Mouse (Mus musculus) C2C12 (cell line): ENCODE measurements around the gene Col4a4. TPM values are rescaled to one million over a fixed set of nuclear protein-coding genes. Genes with fewer than 3 reads are reported as not detected.

Source experiments
- H3K27me3 ChIP-seq: one replicate; pipeline ENCODE4 v1.6.1; 2011; ENCODE audit not compliant: control insufficient read depth, insufficient read depth, insufficient read length
- H3K36me3 ChIP-seq: one replicate; pipeline ENCODE4 v1.6.1; 2011; ENCODE audit not compliant: control insufficient read depth, insufficient read depth
- H3K4me3 ChIP-seq: one replicate; pipeline ENCODE4 v1.5.1; 2011; ENCODE audit warnings: mild to moderate bottlenecking, control low read depth; ENCODE audit not compliant: poor library complexity, insufficient read depth, severe bottlenecking
- H3K79me2 ChIP-seq: one replicate; pipeline ENCODE4 v1.6.1; 2011; ENCODE audit not compliant: control insufficient read depth, insufficient read depth
- H3K79me3 ChIP-seq: one replicate; pipeline ENCODE4 v1.6.1; 2011; ENCODE audit warnings: low read depth, control low read depth
- H3ac ChIP-seq: one replicate; pipeline ENCODE3; 2011; ENCODE audit warnings: low read depth; ENCODE audit not compliant: control insufficient read depth, insufficient read length
- CEBPB ChIP-seq: IDR thresholded peaks from one replicate; pipeline ENCODE4 v1.6.1; 2011; ENCODE audit warnings: low read depth, mild to moderate bottlenecking, control low read depth, moderate library complexity
- CTCF ChIP-seq: IDR thresholded peaks from one replicate; pipeline ENCODE4 v1.5.1; 2011; ENCODE audit not compliant: control insufficient read depth, insufficient read depth, insufficient read length
- FOSL1 ChIP-seq: IDR thresholded peaks from one replicate; pipeline ENCODE4 v1.8.0; 2011; ENCODE audit warnings: mild to moderate bottlenecking, low read length; ENCODE audit not compliant: poor library complexity, insufficient read depth, severe bottlenecking
- MAX ChIP-seq: IDR thresholded peaks from one replicate; pipeline ENCODE4 v1.6.1; 2011; ENCODE audit warnings: mild to moderate bottlenecking, control low read depth
- MYOD1 ChIP-seq: IDR thresholded peaks from one replicate; pipeline ENCODE4 v1.6.1; 2011; ENCODE audit warnings: low read depth; ENCODE audit not compliant: control insufficient read depth, insufficient read length
- MYOG ChIP-seq: IDR thresholded peaks from one replicate; pipeline ENCODE4 v1.6.1; 2011; ENCODE audit not compliant: control insufficient read depth, insufficient read length; ENCODE audit errors: extremely low read depth
- USF1 ChIP-seq: IDR thresholded peaks from one replicate; pipeline ENCODE4 v1.6.1; 2011; ENCODE audit warnings: low read depth, mild to moderate bottlenecking, control low read depth, moderate library complexity
- polyA plus RNA-seq: library from polyadenylated mRNA; unstranded; fragments of >200 nt; fragmentation: generic; extraction: Trizol; gene quantifications from one replicate; pipeline ENCODE4 v1.2.1, GENCODE M21; 2012; ENCODE audit warnings: missing spikeins

Gene Col4a4
- polyA plus RNA-seq, 1 experiment, result 0.02 TPM

GRCm38 (mm10) chr1:82618001-82618400 lies 31.4 kb upstream of the Col4a4 start:
- no peaks in the 10 kb centered on the region for H3K79me3 ChIP-seq
- TF ChIP-seq MAX (no peak), USF1 (no peak), MYOD1 (no peak), FOSL1 (no peak), CEBPB (no peak), CTCF (no peak)
- no peak overlapping the region for H3ac ChIP-seq
- no peaks in the 10 kb centered on the region for H3K36me3 ChIP-seq
- H3K4me3 ChIP-seq, result no peak overlapping the region
- no peaks in the 10 kb centered on the region for H3K79me2 ChIP-seq
- no peaks in the 10 kb centered on the region for H3K27me3 ChIP-seq

DNA sequence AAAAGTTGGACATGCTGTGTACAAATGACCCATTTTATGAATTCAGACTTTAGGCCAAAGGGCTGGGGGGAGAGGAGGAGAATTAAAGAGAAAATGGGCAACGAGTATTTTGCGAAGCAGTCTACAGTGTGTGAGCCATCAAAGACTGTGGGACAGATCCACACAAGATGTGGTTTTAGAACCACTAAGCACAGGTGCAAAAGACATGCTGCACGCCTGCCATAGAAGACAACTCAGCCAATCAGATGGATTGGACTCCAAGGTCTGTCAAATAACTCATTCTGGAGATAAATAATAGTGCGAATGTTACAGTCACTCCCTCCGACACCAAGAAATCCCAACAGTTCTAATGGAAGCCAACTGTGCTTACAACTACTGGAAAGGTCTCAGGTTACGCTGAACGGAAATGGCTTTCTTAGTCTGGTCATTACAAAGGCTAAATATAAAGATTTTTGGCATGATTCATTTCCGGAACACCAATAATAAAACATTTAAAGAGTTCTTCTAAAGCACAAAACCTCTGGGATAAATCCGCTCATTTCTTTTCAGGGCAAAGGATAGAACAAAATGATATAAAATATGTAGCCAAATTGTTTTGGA lies 25.5 kb upstream of the Col4a4 start:
- Histone ChIP-seq H3K36me3 (no peaks in the 10 kb centered on the region), H3K79me3 (no peaks in the 10 kb centered on the region), H3K79me2 (no peaks in the 10 kb centered on the region), H3K4me3 (no peak overlapping the region), H3K27me3 (no peaks in the 10 kb centered on the region), H3ac (no peak overlapping the region)
- no peak for TF ChIP-seq MAX
- TF ChIP-seq MYOD1, result peak; percentile 78

GRCm38 (mm10) chr1:82608646-82609262 lies 22.1 kb upstream of the Col4a4 start:
- H3K27me3 ChIP-seq, result no peaks in the 10 kb centered on the region
- no peak overlapping the region for H3ac ChIP-seq
- H3K4me3 ChIP-seq, result no peak overlapping the region
- no peak for TF ChIP-seq CEBPB
- H3K79me3 ChIP-seq, result no peaks in the 10 kb centered on the region
- H3K36me3 ChIP-seq, result no peaks in the 10 kb centered on the region
- no peaks in the 10 kb centered on the region for H3K79me2 ChIP-seq

- Histone ChIP-seq H3ac (no peak overlapping the region), H3K79me2 (no peaks in the 10 kb centered on the region)
Observed at GRCm38 (mm10) chr1:82605856-82606255, 19.2 kb upstream of the Col4a4 start.

GRCm38 (mm10) chr1:82605347-82605746 lies 18.7 kb upstream of the Col4a4 start:
- Histone ChIP-seq H3K79me2 (no peaks in the 10 kb centered on the region), H3K79me3 (no peaks in the 10 kb centered on the region), H3K27me3 (no peaks in the 10 kb centered on the region), H3ac (no peak overlapping the region), H3K4me3 (no peak overlapping the region), H3K36me3 (no peaks in the 10 kb centered on the region)
- TF ChIP-seq CEBPB (no peak), USF1 (no peak), FOSL1 (no peak), MYOG (no peak), MYOD1 (no peak), MAX (no peak), CTCF (no peak)

More at GRCm38 (mm10) chr1:82605856-82606255, 19.2 kb upstream of the Col4a4 start:
- no peaks in the 10 kb centered on the region for H3K79me3 ChIP-seq
- no peaks in the 10 kb centered on the region for H3K36me3 ChIP-seq
- H3K27me3 ChIP-seq, result no peaks in the 10 kb centered on the region
- TF ChIP-seq MAX (no peak), USF1 (no peak), CTCF (no peak), MYOG (no peak), CEBPB (no peak), FOSL1 (no peak), MYOD1 (no peak)
- no peak overlapping the region for H3K4me3 ChIP-seq

GRCm38 (mm10) chr1:82603198-82603950 lies 16.7 kb upstream of the Col4a4 start:
- Histone ChIP-seq H3K27me3 (no peaks in the 10 kb centered on the region), H3K4me3 (no peak overlapping the region), H3K79me3 (no peaks in the 10 kb centered on the region), H3K79me2 (no peaks in the 10 kb centered on the region), H3K36me3 (no peaks in the 10 kb centered on the region), H3ac (no peak overlapping the region)
- no peak for TF ChIP-seq CEBPB
- TF ChIP-seq MAX, result no peak
- no peak for TF ChIP-seq MYOD1
- TF ChIP-seq MYOG, result no peak
- TF ChIP-seq FOSL1, result no peak
- TF ChIP-seq CTCF, result no peak
- TF ChIP-seq USF1, result no peak
